Mouse (Mus musculus) liver, postnatal 0 days (tissue): ENCODE measurements around the gene C77080. TPM values are rescaled to one million over a fixed set of nuclear protein-coding genes. Genes with fewer than 3 reads are reported as not detected.

Experiments used
- ATAC-seq: fragments of 200-750 bp; cut with Nextera tagmentation; 2 replicates; pipeline ENCODE4 v1.8.0; 2017; ENCODE audit warnings: mild to moderate bottlenecking, moderate library complexity
- DNase-seq: peaks from one replicate; pipeline ENCODE4 v3.0.0-alpha.2; 2016
- H3K27ac ChIP-seq: fragments of 300-500 bp; sonication (generic); 2 replicates; pipeline ENCODE4 v1.5.1; 2014; ENCODE audit warnings: antibody characterized with exemption, moderate library complexity, mild to moderate bottlenecking, low read depth
- H3K27me3 ChIP-seq: fragments of 300-500 bp; sonication (generic); 2 replicates; pipeline ENCODE4 v1.6.1; 2014; ENCODE audit warnings: low read length, control low read depth, mixed read lengths; ENCODE audit not compliant: insufficient read depth
- H3K36me3 ChIP-seq: fragments of 300-500 bp; sonication (generic); replicated peaks from 2 replicates; pipeline ENCODE4 v1.6.1; 2014; ENCODE audit warnings: mild to moderate bottlenecking, control low read depth, low read length, moderate library complexity, mixed read lengths; ENCODE audit not compliant: insufficient read depth
- H3K4me1 ChIP-seq: fragments of 300-500 bp; sonication (generic); 2 replicates; pipeline ENCODE4 v1.6.1; 2014; ENCODE audit warnings: antibody characterized with exemption, mild to moderate bottlenecking, control low read depth; ENCODE audit not compliant: insufficient read depth
- H3K4me2 ChIP-seq: fragments of 300-500 bp; sonication (generic); 2 replicates; pipeline ENCODE4 v1.6.1; 2014; ENCODE audit warnings: low read depth, mild to moderate bottlenecking, low read length, moderate library complexity, mixed read lengths
- H3K4me3 ChIP-seq: fragments of 300-500 bp; sonication (generic); 2 replicates; pipeline ENCODE4 v1.5.1; 2014; ENCODE audit warnings: low read depth, low read length
- H3K9ac ChIP-seq: fragments of 300-500 bp; sonication (generic); replicated peaks from 2 replicates; pipeline ENCODE4 v1.6.1; 2014; ENCODE audit warnings: mild to moderate bottlenecking, moderate library complexity
- H3K9me3 ChIP-seq: fragments of 300-500 bp; sonication (generic); 2 replicates; pipeline ENCODE4 v1.6.1; 2016; ENCODE audit warnings: mild to moderate bottlenecking, control low read depth, low read length, mixed read lengths
- CTCF ChIP-seq: sonication (generic); IDR thresholded peaks from 2 replicates; pipeline ENCODE4 v1.5.1; 2016; ENCODE audit warnings: antibody characterized with exemption, low read depth
- EP300 ChIP-seq: IDR thresholded peaks from 2 replicates; pipeline ENCODE4 v1.6.1; 2016; ENCODE audit warnings: antibody characterized with exemption, low read depth, mild to moderate bottlenecking
- WGBS: fragments of 180-500 bp; shearing (Covaris S2); extraction: QIAGEN DNeasy Blood & Tissue Kit; methylation state at CpG from one replicate; pipeline ENCODE4 v1.1.7; 2014; ENCODE audit not compliant: insufficient replicate concordance; 5-methylcytosine and 5-hydroxymethylcytosine counted together
- polyA plus RNA-seq: library from polyadenylated mRNA; unstranded; fragments of >200 nt; fragmentation: Nextera tagmentation; extraction: Ambion mirVana; gene quantifications from 2 replicates; pipeline ENCODE4 v1.2.1, GENCODE M21; 2015

C77080 gene
- polyA plus RNA-seq, 1 experiment from 2014 or later, result 1.4 TPM

DNA sequence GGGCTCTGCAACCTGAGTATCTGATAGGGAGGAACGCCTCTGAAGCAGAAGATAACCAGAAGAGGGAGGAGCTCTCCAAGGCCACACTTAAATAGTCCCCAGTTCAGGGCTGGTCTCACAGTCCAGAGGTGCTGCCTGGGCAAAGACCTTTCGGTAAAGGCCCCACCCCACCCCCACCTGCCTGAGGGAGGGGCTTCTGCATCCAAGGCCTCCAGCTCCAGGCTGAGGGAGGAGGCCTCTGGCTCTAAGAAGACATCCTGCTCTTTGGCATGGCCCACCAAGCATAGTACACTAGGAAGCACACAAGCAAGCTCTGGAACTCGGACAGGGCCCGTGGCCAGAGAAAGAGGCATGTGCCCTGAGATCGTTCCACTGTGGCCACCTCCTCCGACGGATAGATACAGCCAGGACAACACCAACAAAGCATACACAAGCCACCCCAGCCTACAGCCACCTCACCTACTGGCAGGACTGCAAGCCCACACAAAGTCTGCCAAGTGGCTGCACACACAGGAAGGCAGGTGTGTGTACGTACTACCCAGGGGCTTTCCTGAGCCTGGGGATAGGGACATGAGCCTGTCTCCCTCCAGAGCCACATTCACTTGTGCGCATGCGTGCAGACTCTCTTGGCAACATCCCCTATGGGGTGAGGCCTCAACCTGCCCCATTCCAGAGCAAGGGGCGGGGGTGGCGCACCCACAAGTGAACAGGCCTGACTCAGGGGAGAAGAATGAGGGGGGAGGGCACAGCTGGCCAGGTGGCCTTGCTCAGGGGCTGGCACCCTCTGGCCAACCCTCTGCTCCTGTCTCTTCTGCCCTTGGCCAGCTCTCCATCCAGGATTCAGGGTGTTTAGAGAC, 29.4 kb downstream of the C77080 start:
- Histone ChIP-seq H3K4me1 (peaks cover 40% of the 10 kb centered on the region), H3K4me2 (no peak overlapping the region), H3K9me3 (no peaks in the 10 kb centered on the region), H3K27me3 (peaks cover 2% of the 10 kb centered on the region; the same call in 1 of the 2 replicates), H3K36me3 (no peaks in the 10 kb centered on the region), H3K4me3 (no peak overlapping the region), H3K9ac (0 out of 2 replicates have a peak overlapping the region, but pooled peaks have one; percentile 16), H3K27ac (peak overlapping the region; percentile 16; the same call in 1 of the 2 replicates)
- no peak for DNase-seq
- no peak for ATAC-seq
- 63% methylated on average over 12 of the region's 12 CpGs for WGBS
- no peak for TF ChIP-seq CTCF
- no peak for TF ChIP-seq EP300

DNA sequence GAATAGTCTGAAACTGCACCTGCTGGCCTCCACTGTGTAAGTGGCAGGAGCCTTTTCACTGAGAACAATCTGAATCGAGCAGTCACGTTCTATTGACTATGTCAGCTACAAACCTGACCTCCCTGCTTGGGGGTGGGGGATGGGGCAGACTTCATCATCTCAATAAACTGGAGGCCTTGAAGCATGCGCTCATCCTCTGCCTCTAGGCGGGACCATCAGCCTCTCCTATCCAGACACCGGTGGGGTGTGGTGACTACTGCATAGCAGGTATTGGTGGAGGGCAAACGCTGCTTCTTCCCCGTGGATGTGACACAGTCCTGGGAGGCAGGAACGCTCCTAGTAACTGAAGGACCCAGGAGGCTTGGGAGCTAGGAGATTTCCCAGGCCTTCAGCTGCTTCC, 30.3 kb downstream of the C77080 start:
- no peak for ATAC-seq
- H3K36me3 ChIP-seq, result no peaks in the 10 kb centered on the region
- WGBS, result 63% methylated on average over 8 of the region's 8 CpGs
- no peak overlapping the region for H3K4me3 ChIP-seq
- no peaks in the 10 kb centered on the region for H3K9me3 ChIP-seq
- H3K4me1 ChIP-seq, result peaks cover 35% of the 10 kb centered on the region
- no peak overlapping the region for H3K9ac ChIP-seq
- no peak for DNase-seq
- no peak overlapping the region for H3K27ac ChIP-seq
- TF ChIP-seq CTCF, result no peak
- no peak for TF ChIP-seq EP300
- peaks cover 2% of the 10 kb centered on the region; the same call in 1 of the 2 replicates for H3K27me3 ChIP-seq
- no peak overlapping the region for H3K4me2 ChIP-seq

DNA sequence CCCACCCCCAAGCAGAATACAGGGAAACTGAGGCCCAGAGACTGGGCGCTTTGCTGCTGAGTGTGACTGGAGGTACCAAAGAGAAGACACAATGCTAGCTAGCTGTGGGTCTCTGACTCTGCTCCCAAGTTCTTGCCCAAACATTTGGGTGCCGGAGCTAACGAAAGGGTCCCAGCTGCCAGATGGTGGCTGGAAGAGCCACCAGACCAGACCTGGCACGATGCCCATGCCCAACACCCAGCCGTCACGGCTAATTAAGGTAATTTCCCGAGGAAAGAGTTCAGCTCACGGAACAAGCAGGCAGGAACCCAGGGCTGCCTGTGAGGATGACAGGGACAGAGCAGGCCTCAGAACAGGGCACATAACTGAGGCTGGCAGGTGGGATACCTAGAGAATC, 33.2 kb downstream of the C77080 start:
- no peak overlapping the region for H3K9ac ChIP-seq
- H3K4me3 ChIP-seq, result no peak overlapping the region
- H3K4me1 ChIP-seq, result peaks cover 17% of the 10 kb centered on the region
- H3K4me2 ChIP-seq, result no peak overlapping the region
- no peaks in the 10 kb centered on the region for H3K9me3 ChIP-seq
- H3K27me3 ChIP-seq, result peaks cover 2% of the 10 kb centered on the region; the same call in 1 of the 2 replicates
- no peak overlapping the region for H3K27ac ChIP-seq
- WGBS, result 51% methylated on average over 8 of the region's 8 CpGs
- TF ChIP-seq CTCF (no peak), EP300 (no peak)
- no peak for DNase-seq
- no peaks in the 10 kb centered on the region for H3K36me3 ChIP-seq
- no peak for ATAC-seq

DNA sequence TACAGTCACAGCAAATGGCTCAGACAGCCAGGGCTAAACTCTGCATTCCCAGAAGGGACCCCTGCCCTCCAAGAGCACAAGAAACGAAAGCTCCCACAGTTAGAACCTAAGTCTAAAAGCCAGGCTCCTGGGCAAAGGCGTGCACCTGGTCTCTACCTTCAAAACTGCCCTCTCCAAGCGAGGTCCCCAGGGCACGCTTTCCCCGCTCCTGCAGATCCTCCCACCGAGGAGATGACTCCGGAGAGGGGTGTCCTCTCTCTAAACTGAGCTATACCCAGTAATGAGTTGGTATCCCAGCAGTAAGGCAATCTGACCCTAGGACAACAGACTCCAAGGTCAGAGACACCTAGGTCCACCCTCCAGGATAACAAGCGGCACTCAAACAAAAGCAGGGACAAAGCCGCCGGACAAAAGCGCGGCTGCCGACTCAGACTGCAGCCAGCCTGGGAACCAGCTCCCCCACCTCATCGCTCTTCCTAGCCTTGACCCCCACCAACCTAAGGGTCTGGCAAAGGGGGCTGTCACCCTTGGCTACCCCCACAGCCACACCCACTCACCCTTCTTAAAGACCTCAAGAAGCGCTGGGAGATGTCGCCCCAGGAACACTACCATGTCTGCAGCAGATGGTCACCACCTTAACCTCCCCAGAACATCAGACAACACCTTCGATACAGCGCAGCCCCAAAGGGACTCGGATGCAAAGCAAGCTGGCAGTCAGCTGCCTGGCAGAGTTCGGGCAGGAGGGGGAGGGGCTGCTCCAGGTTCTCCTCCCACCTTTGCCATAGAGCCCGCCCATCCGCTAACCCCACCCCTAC, 33.8 kb downstream of the C77080 start:
- no peaks in the 10 kb centered on the region for H3K36me3 ChIP-seq
- no peak for DNase-seq
- H3K9ac ChIP-seq, result no peak overlapping the region
- TF ChIP-seq EP300 (no peak), CTCF (no peak)
- H3K9me3 ChIP-seq, result no peaks in the 10 kb centered on the region
- no peak overlapping the region for H3K4me2 ChIP-seq
- no peak overlapping the region for H3K27ac ChIP-seq
- 34% methylated on average over 22 of the region's 22 CpGs for WGBS
- ATAC-seq, result no peak
- no peak overlapping the region for H3K4me3 ChIP-seq
- H3K4me1 ChIP-seq, result peaks cover 17% of the 10 kb centered on the region
- H3K27me3 ChIP-seq, result peaks cover 2% of the 10 kb centered on the region; the same call in 1 of the 2 replicates

DNA sequence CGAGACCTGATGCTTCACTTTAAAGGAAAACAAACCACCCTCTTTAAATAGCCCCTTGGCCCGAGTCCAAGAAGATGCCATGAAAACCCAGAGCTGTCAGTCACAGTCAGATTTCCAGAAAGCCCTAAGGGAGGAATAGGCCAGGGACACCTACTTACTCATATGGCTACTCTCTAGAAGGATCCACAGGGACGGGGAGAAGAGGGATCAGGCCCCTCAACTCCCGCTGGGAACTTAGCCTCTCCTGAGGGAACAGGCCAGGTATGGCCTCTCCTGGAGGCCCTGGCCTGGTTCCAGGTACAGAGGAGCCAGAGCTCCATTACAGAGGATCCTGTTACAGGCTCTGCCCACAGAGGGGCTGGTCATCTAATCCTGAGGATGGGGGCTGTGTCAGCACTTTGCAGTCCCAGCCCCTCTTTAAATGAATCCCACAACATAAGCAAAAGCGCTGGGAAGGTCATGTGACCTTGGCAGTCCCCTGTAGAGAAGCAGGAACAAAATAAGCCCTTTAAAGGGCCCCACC, 34.7 kb downstream of the C77080 start:
- peak overlapping the region; percentile 38 for H3K9ac ChIP-seq
- ATAC-seq (no peak), DNase-seq (no peak)
- no peaks in the 10 kb centered on the region for H3K9me3 ChIP-seq
- peaks cover 2% of the 10 kb centered on the region; the same call in 1 of the 2 replicates for H3K27me3 ChIP-seq
- H3K27ac ChIP-seq, result no peak overlapping the region
- H3K4me3 ChIP-seq, result no peak overlapping the region
- 50% methylated on average over 5 of the region's 5 CpGs for WGBS
- TF ChIP-seq CTCF (no peak), EP300 (no peak)
- no peaks in the 10 kb centered on the region for H3K36me3 ChIP-seq
- H3K4me2 ChIP-seq, result no peak overlapping the region
- H3K4me1 ChIP-seq, result peaks cover 10% of the 10 kb centered on the region

DNA sequence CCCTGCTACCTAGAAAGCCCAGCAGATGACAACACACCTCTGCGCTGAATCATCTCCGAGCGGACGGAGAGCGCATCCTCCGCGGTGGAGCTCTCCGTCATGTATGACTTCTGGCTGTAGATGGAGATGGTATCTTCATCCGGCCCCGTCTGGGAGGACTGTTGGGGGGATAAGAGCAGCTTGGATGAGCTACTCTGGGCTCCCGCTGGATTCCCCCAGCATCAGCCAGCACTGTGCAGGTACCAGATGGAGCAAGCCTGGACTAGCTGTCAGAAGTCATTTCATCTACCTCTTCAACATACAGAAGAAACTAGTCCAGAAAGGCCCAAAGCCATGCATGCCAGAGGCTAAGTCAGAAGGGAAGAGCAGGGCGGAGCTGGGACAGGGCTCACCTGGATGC, 35.9 kb downstream of the C77080 start:
- H3K27ac ChIP-seq, result no peak overlapping the region
- peaks cover 2% of the 10 kb centered on the region; the same call in 1 of the 2 replicates for H3K27me3 ChIP-seq
- WGBS, result 91% methylated on average over 12 of the region's 12 CpGs
- no peaks in the 10 kb centered on the region for H3K9me3 ChIP-seq
- H3K4me1 ChIP-seq, result peaks cover 4% of the 10 kb centered on the region
- no peak overlapping the region for H3K9ac ChIP-seq
- no peak overlapping the region for H3K4me2 ChIP-seq
- ATAC-seq (no peak), DNase-seq (no peak)
- no peak overlapping the region for H3K4me3 ChIP-seq
- H3K36me3 ChIP-seq, result peaks cover 5% of the 10 kb centered on the region; the same call in 1 of the 2 replicates
- no peak for TF ChIP-seq CTCF
